Mouse (Mus musculus) cerebellum, adult 2 months (tissue): Measurements from ENCODE around the gene Cabp1.

Experiments used
- CTCF ChIP-seq: fragments of 200-500 bp; IDR thresholded peaks from 2 replicates; pipeline ENCODE4 v1.5.1; 2011; ENCODE audit warnings: low read depth, mild to moderate bottlenecking, control low read depth, low read length, moderate library complexity, borderline replicate concordance; ENCODE audit not compliant: insufficient read depth
- POLR2A ChIP-seq: fragments of 200-500 bp; IDR thresholded peaks from 2 replicates; pipeline ENCODE4 v1.6.1; 2011; ENCODE audit warnings: low read length, control low read depth, borderline replicate concordance; ENCODE audit not compliant: insufficient read depth

DNA sequence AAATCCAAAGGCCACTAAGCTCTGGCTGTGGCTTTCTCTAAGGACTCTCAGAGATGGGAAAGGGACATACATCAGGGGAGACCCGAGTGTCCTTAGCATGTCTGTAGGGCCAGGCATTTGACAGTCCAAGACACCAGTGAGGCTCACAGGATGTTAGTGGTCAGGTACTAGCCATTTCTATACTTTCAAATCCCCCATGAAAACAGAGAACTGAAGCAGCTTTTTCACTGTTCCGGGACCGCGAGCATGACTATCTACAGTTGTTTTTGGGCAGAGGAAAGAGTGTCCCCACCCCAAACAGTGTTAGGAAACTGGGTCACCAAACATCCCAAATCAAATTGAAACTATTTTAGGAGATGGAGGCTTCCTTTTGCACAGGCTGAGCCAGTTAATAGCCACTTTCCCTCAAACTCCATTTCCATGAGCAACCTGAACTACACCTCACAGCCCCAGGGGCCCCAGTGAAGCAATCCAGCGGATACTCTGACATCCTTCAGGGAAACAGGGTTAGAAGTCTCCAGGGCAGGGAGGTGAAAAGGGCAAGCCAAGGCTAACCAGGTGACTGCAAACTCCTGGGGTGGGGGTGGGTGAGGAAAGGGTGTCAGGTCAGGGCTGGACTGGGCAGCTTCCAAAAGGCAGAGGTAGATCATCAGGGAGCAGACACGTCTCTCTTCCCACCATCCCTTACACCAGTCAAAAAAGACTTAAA, 60.7 kb downstream of the Cabp1 start:
- no peak for TF ChIP-seq POLR2A
- TF ChIP-seq CTCF: no peak
